Mouse (Mus musculus) liver, embryonic 16.5 days (tissue): ENCODE measurements around the gene Mfsd12. TPM values are rescaled to one million over a fixed set of nuclear protein-coding genes. Genes with fewer than 3 reads are reported as not detected.

Experiments used
- ATAC-seq: fragments of 200-750 bp; cut with Nextera tagmentation; 2 replicates; pipeline ENCODE4 v1.8.0; 2017; ENCODE audit warnings: low read depth, mild to moderate bottlenecking, moderate number of reproducible peaks, moderate library complexity
- H3K27ac ChIP-seq: fragments of 300-500 bp; sonication (generic); 2 replicates; pipeline ENCODE4 v1.5.1; 2014; ENCODE audit warnings: mild to moderate bottlenecking, low read length
- H3K27me3 ChIP-seq: fragments of 300-500 bp; sonication (generic); 2 replicates; pipeline ENCODE4 v1.6.1; 2014; ENCODE audit warnings: low read depth, low read length, mixed read lengths; ENCODE audit not compliant: control insufficient read depth, insufficient read depth
- H3K36me3 ChIP-seq: fragments of 300-500 bp; sonication (generic); 2 replicates; pipeline ENCODE4 v1.6.1; 2014; ENCODE audit warnings: mild to moderate bottlenecking; ENCODE audit not compliant: control insufficient read depth, insufficient read depth
- H3K4me1 ChIP-seq: fragments of 300-500 bp; sonication (generic); 2 replicates; pipeline ENCODE4 v1.6.1; 2014; ENCODE audit warnings: low read depth, low read length, mixed read lengths; ENCODE audit not compliant: control insufficient read depth
- H3K4me2 ChIP-seq: fragments of 300-500 bp; sonication (generic); 2 replicates; pipeline ENCODE4 v1.6.1; 2014; ENCODE audit warnings: low read depth, low read length, mixed read lengths
- H3K4me3 ChIP-seq: fragments of 300-500 bp; sonication (generic); 2 replicates; pipeline ENCODE4 v1.5.1; 2014; ENCODE audit warnings: low read depth, mild to moderate bottlenecking, low read length
- H3K9ac ChIP-seq: fragments of 300-500 bp; sonication (generic); 2 replicates; pipeline ENCODE4 v1.6.1; 2014; ENCODE audit warnings: low read depth, low read length
- H3K9me3 ChIP-seq: fragments of 300-500 bp; sonication (generic); replicated peaks from 2 replicates; pipeline ENCODE4 v1.6.1; 2016; ENCODE audit warnings: low read length; ENCODE audit not compliant: control insufficient read depth
- WGBS: fragments of 180-500 bp; shearing (Covaris S2); extraction: QIAGEN DNeasy Blood & Tissue Kit; methylation state at CpG from one replicate; pipeline ENCODE4 v1.1.7; 2014; ENCODE audit not compliant: insufficient replicate concordance; 5-methylcytosine and 5-hydroxymethylcytosine counted together
- polyA plus RNA-seq: library from polyadenylated mRNA; unstranded; fragments of >200 nt; fragmentation: Nextera tagmentation; extraction: Ambion mirVana; gene quantifications from 2 replicates; pipeline ENCODE4 v1.2.1, GENCODE M21; 2015

Gene Mfsd12
- polyA plus RNA-seq = 9.2 and 11.9 TPM in 2 replicates

DNA sequence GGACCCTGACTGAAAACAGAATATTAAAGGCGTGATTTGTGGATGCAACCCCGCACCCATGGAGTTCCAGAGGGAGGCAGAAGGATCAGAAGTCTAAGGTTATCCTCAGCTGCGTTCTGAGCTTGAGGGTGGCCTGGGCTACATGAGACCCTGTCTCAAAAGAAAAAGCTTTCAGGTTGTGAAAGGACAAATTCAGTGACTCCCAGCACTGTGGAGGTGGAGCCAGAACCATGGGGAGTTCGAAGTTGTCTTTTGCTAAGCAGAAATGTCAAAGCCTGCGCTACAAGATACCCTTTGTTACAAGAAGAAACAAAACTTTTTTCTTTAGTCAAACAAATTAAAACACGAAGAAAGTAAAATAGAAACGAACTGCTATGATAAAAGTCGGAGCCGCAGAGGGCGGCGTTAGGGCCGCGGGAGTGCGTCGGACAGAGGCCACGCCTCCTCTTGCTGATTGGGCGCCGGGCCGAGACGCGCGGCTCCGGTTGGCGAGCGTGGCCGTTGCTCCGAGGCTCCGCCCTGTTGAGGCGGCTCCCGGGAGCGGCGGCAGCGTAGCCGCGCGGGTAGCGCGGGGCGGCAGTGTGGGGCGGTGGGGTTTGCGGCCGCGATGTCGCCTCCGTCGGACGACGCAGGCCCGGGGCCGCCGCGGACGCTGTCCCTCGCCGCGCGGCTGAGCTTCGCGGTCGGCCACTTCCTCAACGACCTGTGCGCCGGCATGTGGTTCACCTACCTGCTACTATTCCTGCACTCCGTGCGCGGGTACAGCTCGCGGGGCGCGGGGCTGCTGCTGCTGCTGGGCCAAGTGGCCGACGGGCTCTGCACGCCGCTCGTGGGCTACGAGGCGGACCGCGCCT lies at the start of gene Mfsd12:
Gene Mfsd12, plus strand, starts transcription at position 501 of the 854 bp plus-strand sequence.
- H3K9ac ChIP-seq = peak within 1 kb of the TSS; percentile 97
- peaks cover 5% of the 10 kb centered on the region; the same call in 1 of the 2 replicates for H3K36me3 ChIP-seq
- H3K27me3 ChIP-seq = no peaks in the 10 kb centered on the region
- no peaks in the 10 kb centered on the region for H3K9me3 ChIP-seq
- H3K4me2 ChIP-seq = peak within 1 kb of the TSS; percentile 92
- H3K4me1 ChIP-seq = peaks cover 64% of the 10 kb centered on the region
- peak within 1 kb of the TSS; percentile 84 for H3K27ac ChIP-seq
- peak; percentile 89 for ATAC-seq
- H3K4me3 ChIP-seq = peak within 1 kb of the TSS; percentile 87
- 2% methylated on average over 79 of the region's 79 CpGs for WGBS

DNA sequence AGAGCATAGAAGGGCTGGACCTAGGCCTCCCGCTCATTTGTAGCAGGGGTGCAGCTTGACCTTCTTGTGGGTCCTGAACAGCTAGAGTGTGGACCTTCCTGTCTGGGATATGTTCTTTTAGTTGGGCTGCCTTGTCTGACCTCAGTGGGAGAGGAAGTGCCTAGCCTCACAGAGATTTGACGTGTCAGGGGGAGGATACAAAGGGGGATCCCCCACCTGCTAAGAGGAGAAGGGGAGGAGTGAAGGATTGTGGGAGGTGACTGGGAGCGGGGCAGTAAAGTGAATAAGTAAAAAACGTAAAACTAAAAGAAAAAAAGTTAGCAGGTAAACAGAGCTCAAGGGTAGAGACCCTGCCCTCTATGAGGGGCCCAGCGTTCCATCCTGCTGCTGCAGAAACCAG lies 47.7 kb upstream of the Mfsd12 start:
- H3K27me3 ChIP-seq = no peaks in the 10 kb centered on the region
- H3K36me3 ChIP-seq = peaks cover 31% of the 10 kb centered on the region
- WGBS = 72% methylated on average over 5 of the region's 5 CpGs
- H3K9ac ChIP-seq = no peak overlapping the region
- no peak overlapping the region for H3K27ac ChIP-seq
- no peak for ATAC-seq
- H3K9me3 ChIP-seq = no peaks in the 10 kb centered on the region
- H3K4me3 ChIP-seq = no peak overlapping the region
- no peak overlapping the region for H3K4me2 ChIP-seq
- H3K4me1 ChIP-seq = peaks cover 6% of the 10 kb centered on the region

DNA sequence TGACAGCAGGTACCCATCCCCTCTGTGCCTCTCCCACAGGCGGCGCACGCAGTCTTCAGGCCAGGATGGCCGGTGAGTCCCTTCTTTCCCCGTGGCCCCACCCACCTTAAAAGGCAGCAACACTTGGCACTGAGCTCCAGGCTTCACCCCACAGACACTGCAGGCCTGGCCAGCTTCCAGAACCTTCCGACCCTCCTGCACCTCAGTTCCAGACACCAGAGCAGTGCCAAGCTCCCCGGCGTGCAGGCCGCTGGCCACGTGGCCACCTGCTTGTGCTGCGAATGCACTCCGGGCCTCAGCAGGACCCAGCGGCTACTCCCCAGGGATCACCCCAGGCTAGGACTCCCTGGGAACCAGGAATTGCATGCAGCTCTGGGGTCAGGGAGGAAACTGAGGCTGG lies 43.7 kb upstream of the Mfsd12 start:
- Histone ChIP-seq H3K4me1 (peaks cover 19% of the 10 kb centered on the region), H3K27me3 (no peaks in the 10 kb centered on the region), H3K9me3 (no peaks in the 10 kb centered on the region), H3K36me3 (peaks cover 16% of the 10 kb centered on the region), H3K9ac (no peak overlapping the region), H3K4me3 (no peak overlapping the region), H3K4me2 (no peak overlapping the region), H3K27ac (no peak overlapping the region)
- WGBS = 91% methylated on average over 13 of the region's 13 CpGs
- no peak for ATAC-seq

DNA sequence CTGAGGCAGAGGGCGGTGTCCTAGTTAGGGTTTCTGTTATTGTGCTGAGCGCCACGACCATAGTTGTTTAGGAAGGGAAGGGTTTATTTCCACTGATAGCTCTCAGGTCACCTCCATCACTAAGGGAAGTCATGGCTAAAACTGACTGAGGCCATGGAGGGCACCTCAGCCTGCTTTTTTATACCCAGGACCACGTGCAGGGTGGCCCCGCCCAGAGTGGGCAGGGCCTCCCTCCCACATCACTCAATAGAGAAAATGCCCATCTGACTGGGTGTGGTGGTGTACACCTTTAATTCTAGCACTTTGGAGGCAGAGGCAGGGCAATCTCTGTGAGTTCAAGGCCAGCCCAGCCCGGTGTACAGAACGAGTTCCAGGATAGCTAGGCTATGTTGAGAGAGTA lies 43.1 kb upstream of the Mfsd12 start:
- 71% methylated on average over 7 of the region's 7 CpGs for WGBS
- Histone ChIP-seq H3K27ac (no peak overlapping the region), H3K36me3 (peaks cover 12% of the 10 kb centered on the region; the same call in 1 of the 2 replicates), H3K9me3 (no peaks in the 10 kb centered on the region), H3K9ac (no peak overlapping the region), H3K4me1 (peaks cover 25% of the 10 kb centered on the region), H3K4me3 (no peak overlapping the region), H3K4me2 (no peak overlapping the region), H3K27me3 (no peaks in the 10 kb centered on the region)
- no peak for ATAC-seq

DNA sequence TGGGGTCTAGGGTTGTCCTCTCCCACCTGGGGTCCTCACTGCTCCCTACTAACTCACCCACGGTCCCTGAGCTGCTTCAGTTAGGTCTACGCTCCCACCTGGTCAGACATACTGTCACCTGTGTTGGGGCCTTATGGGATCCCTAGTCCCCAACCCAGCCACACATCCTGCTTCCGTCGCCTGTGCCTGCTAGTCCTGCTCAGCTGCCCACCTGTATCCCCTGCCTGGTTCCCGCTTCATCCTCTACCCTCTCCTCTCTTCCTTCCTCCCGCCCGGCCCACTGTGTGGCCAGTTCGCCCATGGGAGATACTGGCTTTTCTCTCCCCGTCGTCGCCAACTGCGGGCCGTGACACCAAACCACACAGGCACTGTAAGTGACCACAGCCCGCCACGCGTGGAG lies 41.7 kb upstream of the Mfsd12 start:
- Histone ChIP-seq H3K27me3 (no peaks in the 10 kb centered on the region), H3K9ac (no peak overlapping the region), H3K4me1 (peaks cover 35% of the 10 kb centered on the region), H3K27ac (no peak overlapping the region), H3K4me3 (no peak overlapping the region), H3K4me2 (no peak overlapping the region), H3K9me3 (no peaks in the 10 kb centered on the region), H3K36me3 (peaks cover 9% of the 10 kb centered on the region; the same call in 1 of the 2 replicates)
- no peak for ATAC-seq
- 78% methylated on average over 16 of the region's 16 CpGs for WGBS

DNA sequence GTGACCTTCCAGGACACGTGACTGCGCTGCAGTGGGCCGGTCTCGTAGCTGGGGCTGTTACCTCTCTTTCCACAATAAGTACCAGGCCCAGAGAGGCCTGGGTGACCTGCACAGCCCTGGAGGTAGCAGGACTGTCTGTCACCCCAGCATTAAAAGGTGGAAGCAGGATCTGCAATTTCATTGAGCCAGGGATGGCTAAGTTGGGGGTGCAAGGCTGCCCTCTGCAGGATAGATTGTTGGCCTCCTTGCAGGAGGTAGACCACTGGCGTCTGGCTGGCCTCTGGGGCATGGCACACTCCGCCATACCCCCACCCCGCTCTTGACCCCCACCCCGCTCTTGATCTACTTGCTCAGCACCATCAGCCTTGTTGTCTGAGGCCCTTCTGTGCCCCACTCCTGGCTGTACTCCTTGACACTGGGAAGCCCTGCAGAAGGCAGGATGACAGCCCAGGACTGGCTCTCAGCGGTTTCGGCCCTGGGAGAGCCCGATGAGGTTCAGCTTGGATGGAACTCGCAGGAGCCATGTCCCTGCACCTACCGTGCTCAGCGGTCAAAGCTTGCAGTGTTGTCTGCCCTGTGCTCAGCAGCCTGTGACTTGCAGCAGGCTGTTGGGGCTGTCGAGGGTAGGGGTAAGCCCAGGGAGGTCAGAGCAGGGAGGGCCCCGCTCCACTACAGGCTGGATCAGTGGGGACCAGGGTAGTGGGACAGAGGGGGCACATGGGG lies 40.8 kb upstream of the Mfsd12 start:
- H3K9ac ChIP-seq = peak overlapping the region; percentile 35
- WGBS = 64% methylated on average over 16 of the region's 16 CpGs
- ATAC-seq = no peak
- H3K27me3 ChIP-seq = no peaks in the 10 kb centered on the region
- no peak overlapping the region for H3K27ac ChIP-seq
- peak overlapping the region; percentile 55; the same call in 1 of the 2 replicates for H3K4me2 ChIP-seq
- H3K4me3 ChIP-seq = peak overlapping the region; percentile 30
- peaks cover 35% of the 10 kb centered on the region for H3K4me1 ChIP-seq
- H3K36me3 ChIP-seq = peaks cover 9% of the 10 kb centered on the region; the same call in 1 of the 2 replicates
- H3K9me3 ChIP-seq = no peaks in the 10 kb centered on the region

DNA sequence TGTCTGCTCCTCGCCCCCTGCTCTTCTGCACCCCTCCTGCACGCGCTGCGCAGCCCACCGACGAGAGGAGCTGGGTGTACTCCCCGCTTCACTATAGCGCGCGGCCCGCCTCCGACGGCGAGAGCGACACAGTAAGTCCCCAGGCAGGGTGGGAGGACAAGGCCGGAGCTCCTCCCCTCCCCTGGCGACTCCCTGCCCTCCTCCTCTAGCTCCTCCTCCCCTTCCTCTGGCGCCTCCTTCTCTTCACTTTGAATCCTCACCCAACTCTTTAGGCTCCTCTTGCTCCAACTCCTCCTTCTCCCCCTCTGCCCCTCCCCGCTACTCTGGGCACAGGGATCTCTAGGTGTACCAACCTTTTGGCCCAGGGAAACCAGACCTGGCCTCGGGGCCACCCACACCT lies 40.0 kb upstream of the Mfsd12 start:
- no peak for ATAC-seq
- peaks cover 12% of the 10 kb centered on the region; the same call in 1 of the 2 replicates for H3K36me3 ChIP-seq
- peak overlapping the region; percentile 30 for H3K4me3 ChIP-seq

DNA sequence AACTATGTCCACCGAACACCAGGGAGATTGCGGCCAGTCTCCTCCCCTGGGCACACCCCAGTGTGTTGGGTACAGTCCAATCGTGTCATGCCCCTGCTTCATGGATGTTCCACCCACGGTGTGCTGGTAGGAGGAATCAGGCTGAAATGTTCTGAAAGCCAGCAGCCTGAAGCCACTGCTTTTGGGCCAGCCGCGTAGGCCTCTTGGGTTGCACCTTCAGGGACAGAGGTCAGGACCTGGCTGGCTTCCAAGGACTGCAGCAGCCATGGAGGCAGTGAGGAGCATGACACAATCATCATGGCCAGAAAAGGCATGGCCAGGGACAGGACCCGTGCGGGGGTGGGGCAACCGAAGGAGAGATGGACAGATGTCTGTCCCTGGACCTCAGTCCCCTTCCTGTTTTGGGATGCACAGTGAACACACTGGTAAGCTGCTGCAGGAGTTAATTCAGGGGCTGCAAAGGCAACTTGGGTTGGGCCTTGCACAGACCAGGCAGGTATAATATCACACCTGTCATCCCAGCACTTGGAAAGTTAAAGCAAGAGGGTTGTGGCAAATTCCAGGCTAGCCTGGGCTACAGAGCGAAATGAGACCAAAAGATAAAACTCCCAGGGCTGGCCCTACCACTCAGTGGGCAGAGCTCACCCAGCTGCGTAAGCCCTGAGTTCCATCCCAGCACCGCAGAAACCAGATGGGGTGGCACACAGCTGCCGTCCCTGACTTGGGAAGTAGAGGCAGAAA lies 38.5 kb upstream of the Mfsd12 start:
- no peak overlapping the region for H3K4me3 ChIP-seq
- peaks cover 21% of the 10 kb centered on the region for H3K36me3 ChIP-seq
- no peak overlapping the region for H3K4me2 ChIP-seq
- no peaks in the 10 kb centered on the region for H3K27me3 ChIP-seq
- peaks cover 46% of the 10 kb centered on the region for H3K4me1 ChIP-seq
- no peak overlapping the region; the same call in 1 of the 2 replicates for H3K9ac ChIP-seq
- no peaks in the 10 kb centered on the region for H3K9me3 ChIP-seq
- no peak for ATAC-seq
- 79% methylated on average over 13 of the region's 13 CpGs for WGBS
- no peak overlapping the region for H3K27ac ChIP-seq

More for the DNA sequence above, 40.0 kb upstream of the Mfsd12 start:
- Histone ChIP-seq H3K4me1 (peaks cover 42% of the 10 kb centered on the region), H3K27ac (no peak overlapping the region), H3K9ac (peak overlapping the region; percentile 35), H3K27me3 (no peaks in the 10 kb centered on the region), H3K9me3 (no peaks in the 10 kb centered on the region), H3K4me2 (peak overlapping the region; percentile 55)
- 22% methylated on average over 20 of the region's 20 CpGs for WGBS
